Mouse (Mus musculus): ENCODE measurements around the gene Pde4b.

Gene Pde4b

DNA sequence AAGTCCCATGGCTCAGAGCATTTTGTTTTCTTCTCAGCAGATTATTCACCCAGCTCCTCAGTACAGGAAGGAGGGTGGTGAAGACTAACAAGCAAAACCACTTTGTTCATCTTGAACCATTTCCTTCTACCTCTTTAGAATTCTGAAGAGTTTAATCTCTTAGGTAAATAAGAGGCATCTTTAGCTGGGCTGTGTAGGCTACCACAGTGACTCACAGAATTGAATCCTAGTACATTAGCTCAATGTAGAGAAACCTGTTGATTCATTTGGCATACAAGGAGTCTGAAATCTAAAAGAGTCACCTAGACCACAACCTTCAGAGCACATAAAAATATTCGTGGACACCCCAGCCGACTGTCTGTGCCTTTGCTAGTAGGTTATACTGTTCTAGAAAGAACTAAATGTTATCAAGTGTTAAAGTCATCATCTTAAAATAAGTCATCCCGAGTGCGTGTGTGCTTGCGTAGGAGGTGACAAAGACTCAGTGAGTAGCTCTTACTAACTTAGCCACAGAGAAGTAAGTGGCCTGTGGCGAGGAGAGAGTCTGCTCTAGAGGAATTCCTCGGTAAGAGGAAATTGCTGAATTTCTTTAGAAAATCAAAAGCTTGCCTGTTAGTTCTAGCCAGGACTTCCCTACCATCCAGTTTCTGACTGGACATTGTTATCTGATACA, 520.5 kb downstream of the Pde4b start:
- DNase-seq (ENCODE audit: low read depth, low spot score), result no peak

DNA sequence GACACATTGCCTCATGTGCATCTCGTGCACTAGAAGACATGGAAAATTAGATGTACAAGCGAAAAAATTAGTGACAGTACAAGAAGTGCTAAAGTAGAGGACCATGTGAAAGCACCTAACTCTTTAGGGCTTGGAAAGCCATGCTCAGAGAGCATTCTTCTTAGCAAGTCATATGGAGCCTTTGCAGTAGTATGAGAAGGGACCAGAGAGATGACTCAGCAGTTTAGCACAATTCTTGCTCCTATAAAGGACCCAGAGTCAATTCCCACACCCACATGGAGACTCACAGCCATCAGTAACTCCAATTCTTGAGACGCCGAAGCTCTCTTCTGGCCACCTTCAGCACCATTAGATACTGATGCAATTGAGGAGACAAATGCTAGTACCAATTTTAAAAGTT, 525.3 kb downstream of the Pde4b start:
- DNase-seq (ENCODE audit: low read depth, low spot score), result no peak

DNA sequence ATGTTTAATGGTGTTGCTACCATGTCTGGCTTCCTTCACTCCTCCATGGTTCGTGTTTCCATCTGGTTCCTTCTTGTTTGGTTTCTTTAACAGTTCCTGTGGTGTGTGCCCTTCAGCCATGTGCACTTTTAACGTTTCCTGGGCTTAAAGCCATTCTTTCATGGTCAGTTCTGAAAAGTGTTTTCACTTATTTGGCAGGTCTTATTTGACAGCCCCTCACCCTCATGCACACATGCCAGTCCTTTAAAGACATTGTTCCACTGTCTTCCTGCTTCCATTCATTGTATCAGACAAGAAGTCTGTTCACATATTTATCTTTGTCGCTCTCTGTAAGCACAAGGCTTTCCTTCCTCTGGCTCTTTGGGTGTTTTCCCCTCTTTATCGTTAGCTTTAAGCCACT, 530.4 kb downstream of the Pde4b start:
- DNase-seq (ENCODE audit: low read depth, low spot score), result no peak

DNA sequence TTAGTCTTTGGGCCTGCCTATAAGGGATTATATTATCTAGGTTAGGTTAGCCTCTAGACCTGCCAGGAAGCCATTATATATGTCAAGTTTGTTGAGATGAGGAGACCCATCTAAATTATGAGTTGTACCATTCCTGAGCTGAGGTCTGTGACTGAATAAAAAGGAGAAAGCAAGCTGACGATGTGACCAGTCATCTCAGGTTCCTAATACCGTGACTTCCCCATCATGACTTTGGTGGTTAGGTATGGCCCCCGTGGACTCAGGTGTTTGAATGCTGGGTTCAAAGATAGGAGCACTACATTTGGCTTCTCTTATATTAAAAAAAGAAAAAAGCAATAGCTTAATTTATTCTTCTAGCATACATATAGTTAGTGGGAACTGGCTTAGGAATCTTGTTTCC, 531.3 kb downstream of the Pde4b start:
- no peak for DNase-seq (ENCODE audit: low read depth, low spot score)

DNA sequence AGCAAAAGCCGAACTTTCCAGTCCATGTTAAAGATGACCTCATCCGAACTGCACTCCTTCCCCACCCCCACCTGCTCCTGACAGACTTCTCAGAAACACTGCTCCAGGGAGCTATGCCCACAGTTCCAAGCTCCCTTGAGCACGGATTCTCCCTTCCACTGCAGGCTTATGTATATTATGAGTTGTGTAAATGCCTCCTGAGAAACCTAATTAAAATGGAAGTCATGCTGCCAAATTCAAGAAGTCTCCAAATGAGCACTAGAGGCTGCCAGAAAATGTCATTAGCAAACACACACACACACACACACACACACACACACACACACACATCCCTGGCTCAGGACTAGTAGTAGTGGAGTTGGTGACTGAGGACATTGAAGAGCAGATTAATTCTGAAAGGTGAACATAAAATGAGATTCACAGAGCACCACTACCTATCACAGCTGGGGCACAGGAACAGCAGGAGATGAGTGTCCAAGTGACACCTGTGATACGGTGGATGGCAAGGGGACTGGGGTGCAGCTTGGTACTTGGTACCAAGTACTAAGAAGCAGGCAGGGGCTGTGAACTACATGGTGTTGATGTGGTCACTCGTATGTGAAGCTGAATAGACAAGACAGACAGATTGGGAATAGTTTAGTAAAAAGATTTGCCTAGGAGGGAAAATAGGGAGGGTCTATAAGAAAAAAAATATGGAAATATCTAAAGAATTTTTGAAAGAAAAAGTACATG, 533.0 kb downstream of the Pde4b start:
- no peak for DNase-seq (ENCODE audit: low read depth, low spot score)

DNA sequence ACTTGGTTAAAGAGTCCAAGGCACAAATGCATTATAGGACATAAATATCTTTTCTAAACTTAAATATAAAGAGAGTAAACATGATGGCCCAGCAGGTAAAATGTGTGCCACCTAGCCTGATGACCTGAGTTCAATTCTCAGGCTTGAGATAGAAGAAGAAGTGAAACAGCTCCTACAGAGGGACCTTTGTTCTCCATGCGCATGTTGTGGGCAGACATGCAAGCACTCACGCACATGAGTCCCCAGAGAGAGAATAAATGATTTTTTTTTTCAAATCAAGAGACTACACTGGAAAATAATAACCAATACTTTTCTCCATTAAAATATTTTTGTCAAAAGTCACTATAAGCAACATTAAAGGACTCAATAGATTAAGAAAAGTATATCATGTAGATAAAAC, 533.8 kb downstream of the Pde4b start:
- DNase-seq (ENCODE audit: low read depth, low spot score), result no peak

DNA sequence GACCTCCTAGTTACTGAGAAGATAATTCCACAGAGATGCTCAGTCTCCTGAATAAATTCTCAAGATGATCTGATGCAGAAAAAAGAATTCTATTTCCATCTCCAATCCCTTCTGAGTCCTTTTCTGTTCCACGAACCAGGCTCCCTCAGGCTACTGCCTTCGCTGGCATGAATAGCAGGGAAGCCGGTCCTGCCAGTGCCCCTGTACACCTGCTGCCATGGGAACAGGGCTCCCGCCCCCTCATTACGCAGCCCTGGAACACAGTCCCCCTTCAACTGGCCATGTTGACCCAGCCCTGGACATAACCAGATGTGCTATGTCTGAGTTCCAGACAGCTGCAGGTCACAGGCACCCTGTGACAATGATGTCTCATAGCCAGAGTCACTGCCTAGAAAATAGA, 535.6 kb downstream of the Pde4b start:
- no peak for DNase-seq (ENCODE audit: low read depth, low spot score)

DNA sequence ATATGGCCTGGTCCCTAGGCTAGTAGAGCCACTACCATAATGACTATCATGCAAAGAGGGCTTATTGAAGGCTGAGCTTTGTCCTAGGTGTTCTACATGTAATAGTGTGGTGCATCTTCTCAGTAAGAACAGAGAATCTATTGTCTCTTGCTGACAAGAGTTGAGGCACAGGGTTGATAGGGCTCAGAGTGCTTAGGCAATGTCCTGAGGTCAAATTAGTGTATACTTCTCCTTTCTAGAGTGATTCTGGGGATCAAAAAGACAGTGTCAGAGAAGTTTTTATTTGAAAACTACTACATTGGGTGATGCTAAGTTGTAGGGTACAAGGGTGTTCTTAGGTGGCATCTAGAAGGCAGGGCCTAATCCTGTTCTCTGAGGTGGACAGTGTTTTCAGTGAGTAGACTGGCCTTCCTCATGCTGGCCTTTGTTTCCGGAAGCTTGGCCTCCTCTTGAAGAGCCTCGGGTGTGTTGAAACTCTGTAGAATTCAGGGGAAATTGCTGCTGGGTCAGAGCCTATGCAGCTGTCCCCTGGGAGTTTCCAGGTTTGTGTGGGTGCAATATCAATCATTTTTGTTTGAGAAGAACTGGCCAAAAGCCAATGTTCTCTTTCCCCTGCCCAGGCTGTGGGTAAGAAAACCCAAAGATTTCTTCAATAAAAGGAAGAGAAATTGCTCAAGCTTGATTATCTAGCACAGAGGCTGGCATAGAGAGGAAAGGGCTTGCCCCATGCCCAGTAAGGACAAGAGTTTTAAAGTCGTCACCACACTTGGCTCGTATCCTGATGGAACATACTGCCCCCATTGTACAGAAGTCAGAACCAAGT, 536.7 kb downstream of the Pde4b start:
- no peak for DNase-seq (ENCODE audit: low read depth, low spot score)

DNA sequence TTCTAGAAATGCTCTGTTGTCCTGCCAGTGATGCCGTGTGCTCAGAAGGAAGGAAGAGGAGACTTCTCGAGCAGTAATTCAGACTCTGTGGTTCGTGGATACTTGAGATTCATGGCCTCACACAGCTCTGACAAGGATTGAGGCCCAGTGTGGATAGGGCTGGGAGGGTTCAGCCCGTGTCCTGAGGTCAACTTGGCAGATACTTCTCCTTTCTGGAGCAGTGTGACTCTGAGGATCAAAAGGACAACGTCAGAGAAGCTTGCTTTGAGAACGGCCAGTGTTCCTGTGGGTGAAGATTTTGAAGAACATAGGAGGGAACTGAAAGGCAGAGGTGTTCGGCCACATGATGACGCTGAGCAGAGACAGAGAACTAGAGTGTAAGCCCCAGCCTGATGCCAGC, 537.6 kb downstream of the Pde4b start:
- DNase-seq (ENCODE audit: low read depth, low spot score), result no peak

DNA sequence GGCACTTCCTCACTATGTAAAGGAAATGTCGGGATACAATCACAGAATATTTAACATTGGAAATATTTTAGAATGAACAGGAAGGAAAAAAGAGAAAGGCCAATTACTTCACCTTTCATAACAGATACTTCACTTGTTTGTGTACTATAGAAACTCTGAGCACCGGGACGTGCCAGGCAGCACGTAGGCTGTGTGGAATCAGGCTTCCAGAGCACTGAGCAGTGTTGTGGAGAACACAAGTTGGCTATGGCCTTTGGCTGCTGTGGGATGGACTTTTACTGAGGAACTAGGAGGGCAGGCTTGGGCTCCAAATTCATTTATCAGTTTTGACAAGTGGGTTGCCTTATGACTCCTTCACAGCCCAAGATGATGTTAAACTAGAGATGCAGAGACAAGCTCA, 540.5 kb downstream of the Pde4b start:
- DNase-seq (ENCODE audit: low read depth, low spot score), result no peak

DNA sequence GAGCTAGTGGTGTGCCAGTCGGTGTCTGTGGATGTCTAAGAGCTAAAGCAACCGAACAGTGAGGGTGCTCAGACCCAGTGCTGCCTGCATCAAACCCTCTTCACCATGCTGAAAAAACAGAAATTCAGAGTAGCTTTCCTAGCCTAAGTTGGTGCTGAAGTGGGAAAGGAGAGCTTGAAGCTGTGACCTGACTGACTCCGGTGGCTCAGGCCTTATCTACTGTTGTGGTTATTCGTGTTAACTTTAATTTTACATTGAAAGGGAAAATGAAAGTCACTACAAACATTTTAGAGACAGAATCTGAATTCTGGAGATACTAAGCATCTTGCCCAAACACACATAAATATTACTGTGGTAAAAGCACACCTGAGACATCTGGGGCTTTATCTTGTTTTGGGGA, 542.3 kb downstream of the Pde4b start:
- no peak for DNase-seq (ENCODE audit: low read depth, low spot score)

DNA sequence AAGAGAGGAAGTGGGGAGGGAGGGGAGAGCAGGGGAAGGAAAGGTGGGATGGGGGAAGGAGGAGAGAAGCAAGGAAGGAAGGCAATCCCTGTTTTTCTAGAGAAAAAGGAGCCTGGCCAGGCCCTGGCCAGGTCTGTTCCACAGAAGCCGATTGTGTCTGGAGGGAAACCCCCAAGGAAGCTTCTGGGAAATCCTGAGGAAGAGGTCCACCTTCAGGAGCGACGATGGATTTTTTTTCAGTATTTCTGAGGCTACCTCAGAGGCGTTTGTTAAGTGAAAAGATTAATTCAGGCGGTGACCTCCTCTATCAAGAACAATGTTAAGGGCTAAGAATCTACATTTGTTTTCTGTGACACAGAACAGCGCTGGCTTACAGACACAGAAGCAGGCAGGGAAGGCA, 542.9 kb downstream of the Pde4b start:
- no peak for DNase-seq (ENCODE audit: low read depth, low spot score)

DNA sequence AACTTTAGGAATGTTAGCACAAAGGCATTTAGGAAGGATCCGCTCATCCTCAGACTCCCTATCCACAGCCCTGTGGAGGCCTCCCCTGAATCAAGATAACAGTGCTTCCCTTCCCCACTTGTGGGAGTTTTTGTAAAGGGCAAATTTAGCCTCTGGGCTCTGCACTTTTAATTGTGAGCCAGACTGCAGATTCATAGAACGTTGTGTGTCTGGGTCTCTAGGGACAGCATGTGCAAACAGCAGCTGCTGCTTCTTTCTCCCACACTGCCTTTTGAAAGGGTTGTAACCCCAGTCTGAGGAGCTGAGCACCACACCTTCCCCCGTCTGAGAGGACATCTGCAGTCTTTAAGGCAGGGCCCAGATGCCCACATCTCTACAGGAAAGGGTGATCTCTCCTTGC, 544.3 kb downstream of the Pde4b start:
- no peak for DNase-seq (ENCODE audit: low read depth, low spot score)

DNA sequence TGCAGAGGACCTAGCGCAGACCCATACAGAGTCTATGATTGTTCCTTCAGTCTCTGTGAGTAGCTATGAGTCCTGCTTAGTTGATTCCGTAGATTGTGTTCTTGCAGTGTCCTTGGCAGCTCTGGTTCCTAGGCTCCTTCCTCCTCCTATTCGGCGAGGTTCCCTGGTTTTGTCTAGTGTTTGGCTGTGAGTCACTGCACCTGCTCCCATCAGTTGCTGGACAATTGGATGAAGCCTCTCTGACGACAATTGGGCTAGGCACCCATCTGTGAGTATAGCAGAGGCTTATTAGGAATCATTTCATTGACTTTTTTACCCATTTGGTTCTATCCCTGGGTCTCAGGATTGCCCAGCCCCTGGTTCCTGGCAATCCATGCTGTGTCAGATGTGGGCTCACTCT, 545.9 kb downstream of the Pde4b start:
- DNase-seq (ENCODE audit: low read depth, low spot score), result no peak

DNA sequence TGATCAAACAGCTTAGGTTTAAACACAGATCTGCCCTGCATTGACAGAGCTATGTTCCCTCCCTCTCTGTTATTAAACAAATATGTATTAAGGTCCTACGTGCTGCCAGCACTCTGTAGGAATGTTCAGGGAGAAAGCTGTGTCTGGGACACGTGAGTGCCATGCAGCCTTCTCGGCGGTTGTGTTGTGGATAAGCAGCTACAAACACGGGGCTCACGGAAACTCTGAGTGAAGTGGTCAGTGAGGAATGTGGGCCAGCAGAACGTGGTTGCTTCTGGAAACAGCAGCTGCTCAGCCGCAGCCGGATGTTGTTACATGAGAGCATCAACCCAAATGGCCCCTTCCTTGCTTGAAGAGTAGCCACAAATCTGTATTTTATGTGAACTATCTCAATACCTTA, 547.9 kb downstream of the Pde4b start:
- DNase-seq (ENCODE audit: low read depth, low spot score), result peak; percentile 12

DNA sequence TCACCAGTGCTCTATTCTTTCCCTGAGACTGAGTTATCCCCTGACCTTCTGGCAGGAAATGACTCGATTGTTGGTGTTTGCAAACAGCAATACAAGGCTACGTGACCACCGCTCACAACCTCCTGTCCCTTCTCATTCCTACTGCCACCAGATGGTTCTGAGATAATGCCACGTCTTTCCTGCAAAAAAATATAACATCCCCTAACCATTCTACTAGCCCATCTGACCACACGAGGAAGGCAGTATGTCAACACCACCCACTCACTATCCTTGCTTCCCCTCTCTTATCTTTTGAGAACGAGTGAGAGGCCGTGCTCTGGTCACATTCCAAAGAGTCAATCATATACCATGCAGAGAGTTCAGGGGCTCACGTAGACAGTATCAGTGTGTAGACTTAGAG, 548.6 kb downstream of the Pde4b start:
- DNase-seq (ENCODE audit: low read depth, low spot score), result no peak

DNA sequence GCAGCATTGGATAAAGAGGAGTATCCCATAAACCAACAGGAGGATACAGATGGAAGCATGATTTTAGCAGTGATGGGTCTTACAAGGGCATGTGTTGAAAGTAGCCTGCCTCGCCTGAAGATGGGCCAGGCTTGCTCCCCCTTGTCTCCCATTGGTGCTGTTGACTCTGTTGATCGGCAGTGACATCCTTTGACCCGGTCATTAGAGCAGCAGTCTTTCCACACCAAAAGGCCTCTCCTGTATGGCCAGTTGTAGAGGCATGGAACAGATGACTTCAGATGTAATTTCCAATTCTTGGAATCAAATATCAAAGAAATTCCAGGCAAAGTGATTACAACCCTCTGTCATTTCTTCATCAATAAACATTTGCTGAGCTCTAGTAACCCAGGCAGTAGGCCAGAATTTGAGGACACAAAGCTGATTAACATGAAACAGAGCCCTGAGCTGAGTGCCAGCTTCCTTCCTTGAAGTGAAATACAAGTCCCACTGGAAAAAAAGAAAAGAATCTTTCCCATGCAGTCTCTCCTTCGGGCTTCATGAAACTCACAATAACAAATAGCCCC, 550.1 kb downstream of the Pde4b start:
- DNase-seq (ENCODE audit: low read depth, low spot score), result no peak

DNA sequence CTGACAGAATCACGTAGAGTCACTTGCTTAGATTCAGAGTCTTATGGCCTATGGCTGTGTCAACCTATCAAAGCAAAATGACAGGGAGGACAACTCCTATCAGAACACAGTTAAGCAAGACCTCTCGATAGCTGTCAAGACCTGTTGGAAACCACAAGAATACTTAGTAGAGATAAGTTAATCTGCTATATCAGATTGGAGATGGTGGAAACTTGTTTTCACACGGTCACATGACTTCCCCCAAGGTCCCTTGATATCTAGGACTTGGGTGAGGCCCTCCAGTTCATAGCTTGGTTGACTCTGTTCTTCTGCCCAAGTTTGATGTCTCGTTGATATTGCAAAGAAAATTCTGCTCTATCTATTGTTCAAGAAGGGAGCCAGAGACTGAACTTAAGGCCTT, 553.6 kb downstream of the Pde4b start:
- no peak for DNase-seq (ENCODE audit: low read depth, low spot score)

DNA sequence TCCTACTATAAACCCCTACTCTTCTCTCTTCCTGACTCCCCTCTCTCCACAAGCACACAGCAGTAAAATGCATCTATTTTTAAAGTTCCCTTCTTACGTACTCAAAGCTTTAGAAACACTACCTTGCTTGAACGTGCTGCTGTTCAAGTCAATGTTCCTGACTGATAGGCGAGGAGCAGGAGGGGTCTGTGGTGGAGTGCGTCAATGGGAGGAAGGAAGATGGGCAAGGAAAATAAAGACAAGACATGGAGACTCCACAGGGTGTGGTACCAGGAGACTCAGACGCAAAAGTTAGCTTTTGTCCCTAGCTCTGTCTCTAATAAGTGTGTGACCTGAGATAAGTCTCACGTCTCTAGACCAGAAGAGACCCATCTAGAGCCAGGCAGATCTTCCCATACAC, 556.7 kb downstream of the Pde4b start:
- no peak for DNase-seq (ENCODE audit: low read depth, low spot score)

DNA sequence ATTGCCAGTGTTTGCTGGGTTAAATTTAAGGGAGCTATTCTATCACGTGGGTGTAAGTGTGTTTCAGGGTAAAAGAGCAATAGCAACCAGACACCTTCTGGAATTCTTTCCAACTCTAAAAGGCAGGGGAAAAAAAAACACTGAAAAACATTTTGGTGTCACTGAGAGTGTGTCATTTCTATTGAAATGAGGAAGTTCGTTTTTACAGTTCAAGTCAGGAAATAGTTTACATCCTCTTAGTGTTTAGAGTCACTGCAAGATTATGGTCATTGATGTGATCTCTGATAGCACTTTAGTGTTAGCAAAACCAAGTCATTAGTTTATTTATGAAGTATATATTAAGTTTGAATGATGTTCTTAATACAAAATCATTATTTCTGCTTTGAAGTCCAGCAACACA, 559.7 kb downstream of the Pde4b start:
- no peak for DNase-seq (ENCODE audit: low read depth, low spot score)

DNA sequence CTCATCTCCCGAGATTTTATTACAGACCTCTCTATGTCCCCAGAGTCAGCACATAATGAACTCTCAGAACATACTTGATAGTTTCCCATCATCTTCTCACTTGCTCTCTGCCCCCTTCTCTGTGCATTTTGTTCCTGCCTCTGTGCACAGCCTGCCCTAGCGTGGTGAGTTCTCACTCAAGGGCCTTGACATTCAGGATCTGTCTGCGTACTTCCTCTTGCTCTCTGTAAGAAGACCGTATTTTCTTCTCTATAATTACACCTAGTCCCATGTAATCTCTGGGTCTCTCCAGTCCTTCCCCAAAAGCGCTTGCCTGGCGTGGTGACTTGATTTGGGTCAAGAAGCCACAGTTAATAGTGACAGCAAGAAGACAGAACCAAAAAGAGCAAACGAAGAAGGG, 568.0 kb downstream of the Pde4b start:
- DNase-seq (ENCODE audit: low read depth, low spot score), result no peak

DNA sequence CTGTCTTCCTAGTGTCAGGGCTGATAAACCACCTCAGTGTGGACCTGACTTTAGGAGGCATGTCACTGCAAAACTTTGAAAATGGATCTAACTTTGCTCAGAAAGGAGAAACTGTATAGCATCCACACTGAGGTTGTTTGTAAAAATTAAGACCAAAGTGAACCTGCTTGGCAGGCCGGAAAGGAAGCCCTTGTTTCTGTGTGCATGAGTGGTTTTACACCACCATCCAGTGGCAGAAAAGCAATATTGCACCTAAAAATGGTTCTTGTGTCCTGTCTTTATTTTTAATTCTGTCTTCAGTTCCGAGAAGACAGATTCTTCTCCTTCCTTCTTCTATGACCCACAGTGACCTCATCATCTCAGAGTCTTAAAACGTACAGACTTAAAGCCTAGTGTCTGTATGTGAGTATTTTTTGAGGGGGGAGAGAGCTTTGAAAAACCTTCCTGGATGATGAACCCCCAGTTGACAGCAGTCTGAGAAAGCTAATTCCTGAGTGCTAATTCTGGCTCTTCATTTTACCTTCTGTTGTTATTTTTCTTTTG, 569.2 kb downstream of the Pde4b start:
- DNase-seq (ENCODE audit: low read depth, low spot score), result peak; percentile 65

Data from forelimb bud, embryonic 11.5 days (tissue).